Comparison of ENCODE assay signal across 28 mouse cellular contexts in genomic region chr3:109423440-109424079, GRCm38 (mm10).
DNase-seq lines count a peak whose midpoint lies in the region; ATAC-seq and TF ChIP-seq lines count a peak whose summit lies in the region.
"Had no signal": no experiment of that assay in that cellular context is flagged by ENCODE, and none has a peak within 500 bp of the region (broad histone marks: within the 10 kb centered on the region; RNA-seq: fewer than 3 reads in every experiment).

No protein-coding gene starts in this region.

- no peak for DNase-seq in forebrain, postnatal 0 days
- peak; percentile 51 for DNase-seq in hindbrain, postnatal 0 days (ENCODE audit: low spot score)
- no peak for DNase-seq in hindbrain, embryonic 10.5 days (ENCODE audit: low spot score)
- peak; percentile 25 for DNase-seq in R1 (ENCODE audit: low read depth, low spot score)
- DNase-seq in brain, embryonic 14.5 days (ENCODE audit: low read depth), result peak; percentile 52
- no peak for DNase-seq in lung, adult 18-20 months
- DNase-seq: adrenal gland, adult 2 months; adrenal gland, postnatal 14 days; B cell, adult 2 months; cerebellum, adult 18-20 months; cerebellum, adult 9-10 months; cerebellum, postnatal 36 days; embryo, embryonic 11 days; gastrocnemius, adult 2 months; gastrocnemius, postnatal 14 days; heart, adult 11 months; kidney, adult 11 months had no signal

- no peak overlapping the region for H3K27ac ChIP-seq in forebrain, postnatal 0 days (ENCODE audit: low read depth, low read length)
- no peak overlapping the region for H3K27ac ChIP-seq in forebrain, embryonic 12.5 days
- H3K27ac ChIP-seq in hindbrain, postnatal 0 days, result no peak overlapping the region
- no peak overlapping the region for H3K27ac ChIP-seq in hindbrain, embryonic 10.5 days
- H3K27ac ChIP-seq: embryonic facial prominence, embryonic 10.5 days; embryonic facial prominence, embryonic 13.5 days; forebrain, embryonic 10.5 days; gastrocnemius, adult 2 months; hindbrain, embryonic 14.5 days; intestine, embryonic 15.5 days had no signal

- no peak for TF ChIP-seq POLR2A in brain, embryonic 14.5 days (IDR thresholded peaks at IDR 0.05; ENCODE audit: borderline replicate concordance, extremely low read depth, insufficient read depth, insufficient read length, poor library complexity, severe bottlenecking)

- no peaks in the 10 kb centered on the region for H3K36me3 ChIP-seq in forebrain, postnatal 0 days (ENCODE audit: insufficient read depth)
- no peaks in the 10 kb centered on the region for H3K36me3 ChIP-seq in forebrain, embryonic 12.5 days (replicated peaks)
- no peaks in the 10 kb centered on the region for H3K36me3 ChIP-seq in hindbrain, postnatal 0 days (ENCODE audit: insufficient read depth, low read length)
- no peaks in the 10 kb centered on the region for H3K36me3 ChIP-seq in hindbrain, embryonic 10.5 days
- H3K36me3 ChIP-seq: embryonic facial prominence, embryonic 10.5 days; embryonic facial prominence, embryonic 13.5 days; forebrain, embryonic 10.5 days; G1E; intestine, embryonic 15.5 days had no signal

- H3K4me1 ChIP-seq in forebrain, postnatal 0 days (ENCODE audit: insufficient read depth), result no peaks in the 10 kb centered on the region
- H3K4me1 ChIP-seq in forebrain, embryonic 12.5 days, result peaks cover 3% of the 10 kb centered on the region
- no peaks in the 10 kb centered on the region; the same call in 1 of the 2 replicates for H3K4me1 ChIP-seq in hindbrain, postnatal 0 days (ENCODE audit: insufficient read depth, low read length)
- H3K4me1 ChIP-seq in hindbrain, embryonic 10.5 days (replicated peaks), result peaks cover 9% of the 10 kb centered on the region; the same call in 1 of the 2 replicates
- H3K4me1 ChIP-seq: embryonic facial prominence, embryonic 10.5 days; intestine, embryonic 15.5 days had no signal

- H3K4me2 ChIP-seq in forebrain, postnatal 0 days (ENCODE audit: low read depth), result no peak overlapping the region
- no peak overlapping the region for H3K4me2 ChIP-seq in forebrain, embryonic 12.5 days
- no peak overlapping the region for H3K4me2 ChIP-seq in hindbrain, postnatal 0 days (ENCODE audit: low read depth, low read length)
- H3K4me2 ChIP-seq: embryonic facial prominence, embryonic 13.5 days; heart, embryonic 11.5 days; hindbrain, embryonic 14.5 days; intestine, embryonic 15.5 days had no signal

- ATAC-seq in forebrain, postnatal 0 days, result peak; percentile 83
- ATAC-seq in forebrain, embryonic 12.5 days (ENCODE audit: low FRiP score), result no peak
- ATAC-seq in hindbrain, postnatal 0 days, result peak; percentile 82
- ATAC-seq: forebrain, embryonic 14.5 days; intestine, embryonic 15.5 days; Patski had no signal

- no peak overlapping the region for H3K4me3 ChIP-seq in forebrain, postnatal 0 days (ENCODE audit: low read depth, low read length)
- no peak overlapping the region for H3K4me3 ChIP-seq in forebrain, embryonic 12.5 days (replicated peaks)
- no peak overlapping the region for H3K4me3 ChIP-seq in hindbrain, postnatal 0 days (ENCODE audit: low read length)
- no peak overlapping the region for H3K4me3 ChIP-seq in hindbrain, embryonic 10.5 days
- H3K4me3 ChIP-seq: embryonic facial prominence, embryonic 10.5 days; embryonic facial prominence, embryonic 13.5 days; forebrain, embryonic 10.5 days; gastrocnemius, adult 2 months; intestine, embryonic 15.5 days had no signal

- H3K9me3 ChIP-seq in forebrain, postnatal 0 days (ENCODE audit: low read length), result no peaks in the 10 kb centered on the region
- no peaks in the 10 kb centered on the region for H3K9me3 ChIP-seq in forebrain, embryonic 12.5 days
- no peaks in the 10 kb centered on the region for H3K9me3 ChIP-seq in hindbrain, postnatal 0 days (ENCODE audit: low read length)
- no peaks in the 10 kb centered on the region for H3K9me3 ChIP-seq in hindbrain, embryonic 10.5 days
- H3K9me3 ChIP-seq: embryonic facial prominence, embryonic 10.5 days; embryonic facial prominence, embryonic 13.5 days; forebrain, embryonic 10.5 days; intestine, embryonic 15.5 days had no signal

- TF ChIP-seq CTCF in forebrain, postnatal 0 days (IDR thresholded peaks at IDR 0.05; ENCODE audit: low read depth), result no peak
- no peak for TF ChIP-seq CTCF in hindbrain, postnatal 0 days (IDR thresholded peaks at IDR 0.05; ENCODE audit: low read depth)
- no peak for TF ChIP-seq CTCF in brain, embryonic 14.5 days (IDR thresholded peaks at IDR 0.05; ENCODE audit: borderline replicate concordance, extremely low read depth, insufficient read depth, insufficient read length)

- 78% methylated on average over 5 of the region's 5 CpGs for WGBS in forebrain, postnatal 0 days
- WGBS in forebrain, embryonic 12.5 days, result 84% methylated on average over 5 of the region's 5 CpGs
- WGBS in hindbrain, postnatal 0 days, result 68% methylated on average over 5 of the region's 5 CpGs
- WGBS in hindbrain, embryonic 10.5 days, result 82% methylated on average over 5 of the region's 5 CpGs

- no peaks in the 10 kb centered on the region for H3K27me3 ChIP-seq in forebrain, postnatal 0 days (ENCODE audit: insufficient read depth, low read length)
- H3K27me3 ChIP-seq in forebrain, embryonic 12.5 days, result no peaks in the 10 kb centered on the region
- no peaks in the 10 kb centered on the region for H3K27me3 ChIP-seq in hindbrain, postnatal 0 days (ENCODE audit: insufficient read depth, low read length)
- H3K27me3 ChIP-seq in hindbrain, embryonic 10.5 days (ENCODE audit: insufficient read depth, poor library complexity, severe bottlenecking), result no peaks in the 10 kb centered on the region
- H3K27me3 ChIP-seq: CH12.LX; embryonic facial prominence, embryonic 13.5 days; intestine, embryonic 15.5 days; Patski had no signal

- no peak overlapping the region for H3K9ac ChIP-seq in forebrain, postnatal 0 days
- no peak overlapping the region for H3K9ac ChIP-seq in forebrain, embryonic 12.5 days
- no peak overlapping the region for H3K9ac ChIP-seq in hindbrain, postnatal 0 days (replicated peaks; ENCODE audit: low read length)
- H3K9ac ChIP-seq: embryonic facial prominence, embryonic 13.5 days; hindbrain, embryonic 14.5 days; intestine, embryonic 15.5 days had no signal

Comparison
In these comparisons a context has a peak if more than half of its experiments do, and no peak if none do; other contexts are left out.
1. DNase-seq: peak in hindbrain, postnatal 0 days (single experiment), R1 (single experiment) and brain, embryonic 14.5 days (single experiment); none in forebrain, postnatal 0 days (single experiment), hindbrain, embryonic 10.5 days (single experiment) and lung, adult 18-20 months (0 of 2).